Mouse (Mus musculus) testis, adult 2 months (tissue): ENCODE results near the gene Ttn.

Source experiments
- CTCF ChIP-seq: fragments of 200-500 bp; IDR thresholded peaks from 2 replicates; pipeline ENCODE4 v1.5.1; 2012; ENCODE audit warnings: low read depth, mild to moderate bottlenecking, inconsistent platforms, low read length, moderate library complexity; ENCODE audit not compliant: control insufficient read depth, insufficient read depth, insufficient replicate concordance
- POLR2A ChIP-seq: fragments of 200-500 bp; IDR thresholded peaks from 2 replicates; pipeline ENCODE4 v1.6.1; 2012; ENCODE audit warnings: low read depth, mild to moderate bottlenecking, inconsistent platforms, low read length, moderate library complexity; ENCODE audit not compliant: control insufficient read depth

GRCm38 (mm10) chr2:76969637-76970036 lies 12.7 kb downstream of the Ttn start:
- TF ChIP-seq CTCF (no peak), POLR2A (no peak)
